Mouse (Mus musculus): ENCODE results near the gene Map3k6. TPM values are rescaled to one million over a fixed set of nuclear protein-coding genes. Genes with fewer than 3 reads are reported as not detected.

The Map3k6 gene
- polyA plus RNA-seq, 2 experiments, result 1.5 to 2.4 TPM

DNA sequence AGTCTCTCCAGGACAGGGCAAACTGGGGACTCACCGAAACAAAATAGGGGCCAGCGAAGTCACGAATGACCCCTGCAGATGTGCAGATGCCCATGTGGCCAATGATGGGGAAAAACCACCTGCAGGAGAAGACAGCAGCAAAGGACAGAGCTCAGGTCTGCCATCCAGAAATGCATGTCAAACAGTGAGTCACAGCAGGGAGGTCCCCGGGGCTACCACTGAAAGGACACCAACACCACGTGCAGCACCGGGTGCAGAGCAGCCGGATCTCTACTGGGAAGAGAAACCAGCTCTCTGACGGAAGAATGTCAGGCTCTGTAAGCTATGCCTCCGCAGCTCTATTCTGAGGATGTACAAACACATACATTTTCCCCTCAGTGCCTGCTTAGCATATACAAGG is 30.3 kb downstream of the Map3k6 start:
- Histone ChIP-seq H3K4me3 (ENCODE audit: insufficient read depth in 1 of 2, low read depth in 2 of 2, low read length in 2 of 2) (no peak overlapping the region), H3K4me2 (ENCODE audit: low read depth) (no peak overlapping the region), H3K4me1 (replicated peaks; ENCODE audit: control insufficient read depth in 2 of 2, insufficient read depth in 2 of 2, low read length in 1 of 2) (peaks cover 0 to 2% of the 10 kb centered on the region in 2 experiments; a peak in 2 of 4 replicates), H3K27ac (no peak overlapping the region), H3K27me3 (ENCODE audit: control insufficient read depth, insufficient read depth, low read length) (no peaks in the 10 kb centered on the region), H3K9me3 (ENCODE audit: control insufficient read depth, low read length) (no peaks in the 10 kb centered on the region), H3K9ac (replicated peaks) (no peak overlapping the region), H3K36me3 (replicated peaks; ENCODE audit: control insufficient read depth, insufficient read depth, low read depth) (peaks cover 32% of the 10 kb centered on the region)
- 88% methylated on average over 9 of the region's 9 CpGs for WGBS (ENCODE audit: insufficient replicate concordance)
- DNase-seq (ENCODE audit: low read depth in 3 of 3, low spot score in 3 of 3) (no peak), ATAC-seq (ENCODE audit: insufficient read depth) (no peak)
- TF ChIP-seq EP300 (IDR thresholded peaks at IDR 0.05; ENCODE audit: low read depth) (no peak), CTCF (IDR thresholded peaks at IDR 0.05; ENCODE audit: low read depth) (no peak)

DNA sequence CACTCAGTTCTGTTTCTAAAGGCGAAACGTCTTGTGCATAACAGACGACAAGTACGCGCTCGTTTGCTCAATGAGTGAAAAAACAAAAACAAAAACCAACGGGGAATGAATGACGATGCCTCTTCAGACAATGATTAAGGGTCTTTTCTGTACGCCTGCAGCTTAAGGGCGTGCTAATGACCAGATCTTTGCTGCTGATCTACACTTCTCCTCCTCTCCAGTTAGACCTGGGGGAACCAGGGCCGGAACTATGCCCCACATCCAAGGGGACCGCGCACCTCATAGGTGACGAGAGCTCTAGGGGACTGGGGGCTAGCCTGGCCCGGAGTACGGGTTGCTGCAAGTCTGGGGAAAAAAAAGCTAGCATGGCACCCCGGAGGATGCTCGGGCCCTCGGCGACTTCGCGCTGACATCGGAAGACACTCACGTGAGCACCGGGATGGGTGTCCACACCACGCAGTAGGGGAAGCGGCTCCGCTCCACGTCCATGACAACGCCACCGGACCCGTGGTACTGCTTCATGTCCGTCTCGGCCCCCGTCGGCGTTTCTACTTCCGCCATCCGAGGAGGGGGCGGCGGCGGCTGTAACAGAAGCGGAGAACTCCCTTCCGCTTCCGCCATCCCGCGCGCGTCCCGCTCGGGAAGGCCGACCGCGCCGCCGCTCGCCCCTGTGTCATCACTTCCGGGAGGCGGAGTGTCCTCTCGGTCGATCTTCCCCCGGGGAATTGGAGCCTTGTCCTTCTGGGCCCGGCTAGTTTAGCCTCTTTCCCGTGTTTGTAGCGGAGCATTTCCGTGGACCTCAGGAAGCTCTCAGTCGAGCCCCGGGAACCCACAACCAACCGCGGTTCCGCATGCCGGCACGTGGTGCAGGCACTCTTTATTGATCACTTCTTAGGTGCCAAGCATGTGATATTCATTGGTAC is 36.7 kb downstream of the Map3k6 start, which contains the start of gene Tmem222:
Gene Tmem222 (minus strand): TSS at position 689 of the 923 bp plus-strand sequence.
- under 1% methylated on average over 72 of the region's 73 CpGs for WGBS (ENCODE audit: insufficient replicate concordance)
- H3K27ac ChIP-seq, result peak within 1 kb of the TSS; percentile 84
- peak; percentile 85 to 91 (median 89) for DNase-seq (ENCODE audit: low read depth in 3 of 3, low spot score in 3 of 3)
- H3K4me1 ChIP-seq (replicated peaks; ENCODE audit: control insufficient read depth in 2 of 2, insufficient read depth in 2 of 2, low read length in 1 of 2), result peaks cover 10 to 24% of the 10 kb centered on the region in 2 experiments
- no peaks in the 10 kb centered on the region for H3K9me3 ChIP-seq (ENCODE audit: control insufficient read depth, low read length)
- H3K36me3 ChIP-seq (replicated peaks; ENCODE audit: control insufficient read depth, insufficient read depth, low read depth), result no peaks in the 10 kb centered on the region
- TF ChIP-seq EP300 (IDR thresholded peaks at IDR 0.05; ENCODE audit: low read depth) (no peak), CTCF (IDR thresholded peaks at IDR 0.05; ENCODE audit: low read depth) (no peak)
- H3K9ac ChIP-seq (replicated peaks), result peak within 1 kb of the TSS; percentile 81
- peak within 1 kb of the TSS; percentile 85 for H3K4me2 ChIP-seq (ENCODE audit: low read depth)
- ATAC-seq (ENCODE audit: insufficient read depth), result peak; percentile 95
- peak within 1 kb of the TSS; percentile 90 to 91 for H3K4me3 ChIP-seq (ENCODE audit: insufficient read depth in 1 of 2, low read depth in 2 of 2, low read length in 2 of 2)
- no peaks in the 10 kb centered on the region for H3K27me3 ChIP-seq (ENCODE audit: control insufficient read depth, insufficient read depth, low read length)

DNA sequence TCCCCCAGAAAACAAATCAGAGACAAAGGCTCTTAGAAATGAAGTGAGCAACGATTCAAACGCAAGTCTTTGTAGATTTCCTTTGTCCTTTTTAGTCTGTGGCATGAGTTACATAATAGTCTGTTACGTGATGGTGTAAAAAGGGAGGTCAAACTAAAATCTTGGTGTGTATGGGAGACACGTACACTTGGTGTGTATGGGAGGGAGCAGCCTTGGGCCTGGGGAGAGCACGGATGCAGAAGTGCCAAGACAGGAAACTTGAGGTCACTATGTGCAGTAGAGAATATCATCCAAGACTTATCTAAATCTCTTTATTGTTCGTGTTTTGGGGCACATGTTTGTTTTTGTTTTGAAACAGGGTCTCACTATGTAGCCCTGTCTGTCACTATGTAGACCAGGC is 37.4 kb downstream of the Map3k6 start:
- no peaks in the 10 kb centered on the region for H3K27me3 ChIP-seq (ENCODE audit: control insufficient read depth, insufficient read depth, low read length)
- peak overlapping the region; percentile 81 for H3K9ac ChIP-seq (replicated peaks)
- H3K36me3 ChIP-seq (replicated peaks; ENCODE audit: control insufficient read depth, insufficient read depth, low read depth), result no peaks in the 10 kb centered on the region
- peaks cover 10 to 25% of the 10 kb centered on the region in 2 experiments for H3K4me1 ChIP-seq (replicated peaks; ENCODE audit: control insufficient read depth in 2 of 2, insufficient read depth in 2 of 2, low read length in 1 of 2)
- no peaks in the 10 kb centered on the region for H3K9me3 ChIP-seq (ENCODE audit: control insufficient read depth, low read length)
- peak overlapping the region; percentile 90 to 91 for H3K4me3 ChIP-seq (ENCODE audit: insufficient read depth in 1 of 2, low read depth in 2 of 2, low read length in 2 of 2)
- TF ChIP-seq EP300 (IDR thresholded peaks at IDR 0.05; ENCODE audit: low read depth) (no peak), CTCF (IDR thresholded peaks at IDR 0.05; ENCODE audit: low read depth) (no peak)
- H3K4me2 ChIP-seq (ENCODE audit: low read depth), result peak overlapping the region; percentile 85
- DNase-seq (ENCODE audit: low read depth in 3 of 3, low spot score in 3 of 3) (no peak), ATAC-seq (ENCODE audit: insufficient read depth) (no peak)
- peak overlapping the region; percentile 84 for H3K27ac ChIP-seq
- 13% methylated on average over 6 of the region's 6 CpGs for WGBS (ENCODE audit: insufficient replicate concordance)

DNA sequence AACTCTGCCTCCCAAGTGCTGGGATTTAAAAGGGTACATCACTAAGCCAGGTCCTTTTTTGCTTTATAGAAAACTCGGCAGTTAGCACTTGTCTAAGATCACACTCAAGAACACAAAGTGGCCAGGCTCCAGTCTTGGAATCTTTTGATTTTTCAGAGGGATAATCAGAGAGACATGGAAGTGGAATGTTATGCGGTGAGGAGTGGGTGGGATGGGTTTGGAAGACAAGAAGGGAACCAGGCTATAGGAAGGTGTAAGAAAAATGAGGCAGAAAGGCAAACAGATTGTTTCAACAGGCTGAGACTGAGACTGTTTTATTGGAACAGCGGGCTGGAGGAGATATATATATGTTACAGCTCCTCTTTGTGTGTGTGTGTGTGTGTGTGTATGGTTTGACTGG is 37.9 kb downstream of the Map3k6 start:
- DNase-seq (ENCODE audit: low read depth in 3 of 3, low spot score in 3 of 3) (no peak), ATAC-seq (ENCODE audit: insufficient read depth) (no peak)
- Histone ChIP-seq H3K27ac (no peak overlapping the region), H3K9me3 (ENCODE audit: control insufficient read depth, low read length) (no peaks in the 10 kb centered on the region), H3K4me1 (replicated peaks; ENCODE audit: control insufficient read depth in 2 of 2, insufficient read depth in 2 of 2, low read length in 1 of 2) (peaks cover 10 to 29% of the 10 kb centered on the region in 2 experiments), H3K36me3 (replicated peaks; ENCODE audit: control insufficient read depth, insufficient read depth, low read depth) (no peaks in the 10 kb centered on the region), H3K27me3 (ENCODE audit: control insufficient read depth, insufficient read depth, low read length) (no peaks in the 10 kb centered on the region), H3K9ac (replicated peaks) (no peak overlapping the region; the same call in 1 of the 2 replicates), H3K4me3 (ENCODE audit: insufficient read depth in 1 of 2, low read depth in 2 of 2, low read length in 2 of 2) (no peak overlapping the region), H3K4me2 (ENCODE audit: low read depth) (peak overlapping the region; percentile 85)
- no peak for TF ChIP-seq CTCF (IDR thresholded peaks at IDR 0.05; ENCODE audit: low read depth)
- no peak for TF ChIP-seq EP300 (IDR thresholded peaks at IDR 0.05; ENCODE audit: low read depth)
- 77% methylated on average over 3 of the region's 3 CpGs for WGBS (ENCODE audit: insufficient replicate concordance)

DNA sequence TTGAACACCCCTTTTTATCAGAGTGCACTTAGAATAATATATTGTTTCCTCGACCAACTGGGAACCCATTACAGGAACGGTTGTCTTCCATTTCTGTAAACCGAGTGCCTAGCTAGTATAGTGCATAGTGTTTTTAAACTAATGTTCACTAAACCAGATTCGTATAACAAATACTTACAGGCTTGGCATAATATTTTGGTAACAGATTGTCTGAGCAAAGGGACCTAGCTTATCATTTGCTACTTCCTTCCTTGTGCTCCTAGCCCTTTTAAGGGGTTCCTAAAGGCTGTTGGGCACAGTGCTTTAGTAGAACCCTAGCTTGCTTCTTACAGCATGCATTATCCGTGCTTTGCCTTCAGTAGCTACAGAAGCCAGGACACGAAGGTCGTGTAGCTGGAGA is 40.9 kb downstream of the Map3k6 start:
- Histone ChIP-seq H3K4me3 (ENCODE audit: insufficient read depth in 1 of 2, low read depth in 2 of 2, low read length in 2 of 2) (no peak overlapping the region), H3K4me2 (ENCODE audit: low read depth) (no peak overlapping the region), H3K9ac (replicated peaks) (no peak overlapping the region), H3K9me3 (ENCODE audit: control insufficient read depth, low read length) (no peaks in the 10 kb centered on the region), H3K36me3 (replicated peaks; ENCODE audit: control insufficient read depth, insufficient read depth, low read depth) (no peaks in the 10 kb centered on the region), H3K27ac (no peak overlapping the region), H3K4me1 (replicated peaks; ENCODE audit: control insufficient read depth in 2 of 2, insufficient read depth in 2 of 2, low read length in 1 of 2) (peaks cover 31 to 49% of the 10 kb centered on the region in 2 experiments), H3K27me3 (ENCODE audit: control insufficient read depth, insufficient read depth, low read length) (no peaks in the 10 kb centered on the region)
- 23% methylated on average over 7 of the region's 7 CpGs for WGBS (ENCODE audit: insufficient replicate concordance)
- no peak for TF ChIP-seq EP300 (IDR thresholded peaks at IDR 0.05; ENCODE audit: low read depth)
- DNase-seq (ENCODE audit: low read depth in 3 of 3, low spot score in 3 of 3), result no peak
- ATAC-seq (ENCODE audit: insufficient read depth), result no peak
